Mouse (Mus musculus) testis, postnatal 10 days (tissue): ENCODE data around the gene Stx16.
A peak's percentile ranks its signal among the peaks of the same experiment; 100 is the strongest.

Experiments
- DNase-seq: peaks from one replicate; pipeline ENCODE4 v3.0.0; 2021; ENCODE audit warnings: low spot score

Gene Stx16

DNA sequence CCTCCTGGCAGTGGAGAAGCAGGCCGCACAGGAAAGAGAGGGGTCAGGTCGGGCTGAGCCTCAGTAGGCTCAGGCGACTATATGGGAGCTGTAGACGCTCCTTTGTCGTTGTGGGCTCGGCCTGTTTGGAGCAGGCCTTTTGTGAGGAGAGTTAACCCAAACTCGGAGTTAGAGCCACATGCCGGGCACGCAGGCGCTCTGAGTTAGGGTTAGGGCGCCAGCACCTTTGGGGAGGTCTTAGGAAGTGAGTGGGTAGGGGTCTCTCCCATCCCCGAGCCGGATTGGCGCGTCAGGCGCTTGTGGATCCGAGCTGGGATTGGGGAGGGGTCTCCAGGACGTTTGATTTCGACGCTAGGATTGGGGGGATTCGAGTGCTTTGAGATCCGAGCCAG, 321 bp downstream of the Stx16 start:
- no peak for DNase-seq

DNA sequence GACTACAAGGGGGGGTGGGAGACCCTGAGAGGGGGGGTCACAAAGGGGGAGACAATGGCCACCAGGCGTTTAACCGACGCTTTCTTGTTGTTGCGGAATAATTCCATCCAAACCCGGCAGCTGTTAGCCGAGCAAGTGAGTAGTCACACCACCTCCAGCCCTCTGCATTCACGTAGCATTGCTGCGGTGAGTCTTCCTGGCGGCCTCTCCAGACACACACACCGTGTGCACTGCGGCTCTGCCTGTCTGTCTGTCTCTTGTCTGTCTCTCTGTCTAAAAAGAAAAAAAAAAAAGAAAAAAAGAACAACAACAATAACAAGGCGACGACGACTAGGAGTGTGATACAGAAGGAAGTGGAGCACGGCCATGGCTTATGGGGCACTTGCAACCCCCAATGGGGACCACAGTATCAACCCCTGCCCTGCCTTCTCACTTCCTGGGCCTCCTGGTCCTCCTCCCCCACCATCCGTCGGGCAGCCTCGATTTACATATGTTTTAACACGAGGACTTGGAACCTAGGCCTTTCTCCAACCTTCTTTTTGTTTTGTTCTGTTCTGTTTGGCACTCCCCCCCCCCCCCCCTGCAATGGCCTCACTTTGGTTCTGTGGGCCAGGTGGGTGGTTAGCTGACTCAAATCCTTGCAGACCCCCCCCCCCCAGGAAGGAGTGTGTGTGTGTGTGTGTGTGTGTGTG, 1.0 kb downstream of the Stx16 start:
- DNase-seq = no peak

DNA sequence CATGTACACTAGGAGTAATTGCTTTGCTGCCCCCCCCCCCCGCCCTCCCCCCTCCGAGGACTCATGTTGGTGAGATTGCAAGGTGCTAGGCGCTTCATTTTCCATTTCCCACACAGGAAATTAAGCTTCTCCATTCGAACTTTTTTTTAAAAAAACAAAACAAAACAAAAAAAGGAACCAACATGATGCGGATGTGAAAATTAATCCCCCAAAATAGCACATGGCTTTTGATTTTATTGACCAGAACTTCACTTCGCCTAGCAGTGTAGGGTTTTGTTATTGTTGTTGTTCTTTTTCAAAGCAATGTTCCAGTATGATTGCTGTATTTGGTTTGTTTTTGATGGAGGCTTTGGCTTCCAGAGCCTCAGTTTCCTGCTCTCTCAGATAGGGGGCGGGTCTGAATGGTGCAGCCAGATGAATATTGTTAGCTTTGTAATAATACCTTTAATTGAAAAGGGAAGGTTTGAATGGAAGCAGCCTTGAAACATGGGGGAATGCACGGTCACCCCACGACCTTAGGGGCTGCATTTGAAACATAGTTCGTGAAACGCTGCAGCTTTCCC, 1.7 kb downstream of the Stx16 start:
- DNase-seq = no peak

DNA sequence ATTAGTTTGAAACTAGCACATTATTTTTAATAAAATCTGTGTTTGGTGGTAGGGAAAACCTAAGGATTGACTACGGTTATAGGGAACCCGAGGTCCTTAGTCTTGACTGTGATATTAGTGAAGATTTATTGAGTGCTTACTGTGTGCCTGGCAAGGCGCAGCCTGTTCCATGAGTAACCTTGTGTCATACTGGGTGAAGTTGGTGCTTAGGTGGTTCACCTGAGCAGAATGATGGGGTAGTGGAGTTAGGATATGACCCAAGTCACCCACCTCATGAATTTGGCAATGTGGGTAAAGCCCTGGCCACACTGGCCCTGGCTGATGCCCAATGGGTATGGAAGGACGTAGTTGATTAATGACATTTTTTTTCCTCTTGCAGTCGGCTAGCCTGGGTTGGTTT, 5.7 kb downstream of the Stx16 start:
- DNase-seq = no peak

DNA sequence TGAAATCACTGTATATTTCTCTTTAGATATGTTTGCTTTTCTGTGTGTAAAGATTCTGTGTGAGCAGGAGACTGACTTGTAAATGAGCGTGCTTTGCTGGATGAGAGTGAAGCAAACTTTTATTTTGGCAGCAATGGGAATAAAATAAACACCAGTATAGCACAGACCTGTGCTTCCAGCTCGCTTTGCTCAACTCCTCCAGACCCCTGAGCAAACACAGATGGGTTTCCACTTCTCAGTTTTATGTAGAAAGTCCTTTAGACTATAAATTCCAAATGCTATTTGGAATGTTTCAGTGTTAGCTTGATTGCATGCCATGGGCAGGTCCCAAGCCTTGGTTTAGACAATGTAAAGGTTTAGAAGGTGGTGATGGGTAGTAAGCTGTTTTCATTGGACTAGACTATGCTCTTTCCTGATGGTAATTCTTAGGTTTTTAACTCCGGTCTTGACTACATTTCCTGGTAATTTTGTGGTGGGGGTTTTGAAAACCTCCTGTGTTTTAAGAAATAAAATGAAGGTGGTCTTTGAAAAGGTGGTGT, 6.3 kb downstream of the Stx16 start:
- DNase-seq = no peak

DNA sequence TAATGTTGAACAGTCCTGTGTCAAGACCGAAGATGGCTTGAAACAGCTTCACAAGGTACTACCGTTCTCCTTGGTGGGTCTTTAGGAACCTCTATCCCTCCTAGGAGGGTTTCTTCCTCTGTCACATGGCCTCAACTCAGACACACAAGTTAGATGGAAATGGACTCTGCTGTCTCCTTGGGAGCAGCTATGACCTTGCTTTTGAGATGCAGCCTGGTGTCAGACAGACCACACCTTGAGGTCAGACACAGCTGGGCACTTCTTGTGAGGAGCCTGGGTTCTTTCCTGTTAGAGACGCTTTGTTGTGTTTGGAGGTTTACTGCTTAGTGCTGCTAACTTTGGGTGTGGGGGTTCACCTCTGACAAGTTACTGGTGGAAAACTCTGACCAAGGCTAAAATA, 19.0 kb downstream of the Stx16 start:
- no peak for DNase-seq

DNA sequence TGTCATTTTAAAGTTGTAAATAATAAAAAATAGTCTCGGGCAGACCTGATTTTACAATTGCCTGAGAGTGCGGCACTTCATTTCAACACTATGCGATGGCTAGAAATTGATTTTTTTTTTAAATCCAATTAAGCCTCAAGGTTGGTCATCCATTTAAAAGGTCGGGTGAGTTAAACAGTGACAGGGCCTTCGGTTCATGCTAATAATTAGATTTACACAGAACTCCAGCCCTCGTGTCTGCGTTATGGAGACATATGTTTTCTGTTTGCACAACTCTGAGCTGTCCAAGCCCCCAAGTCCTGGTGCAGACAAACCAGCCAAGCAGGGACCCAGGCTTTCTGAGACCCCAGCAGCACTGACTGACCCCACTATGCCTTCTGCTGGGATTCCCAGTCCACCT, 26.3 kb downstream of the Stx16 start:
- no peak for DNase-seq

DNA sequence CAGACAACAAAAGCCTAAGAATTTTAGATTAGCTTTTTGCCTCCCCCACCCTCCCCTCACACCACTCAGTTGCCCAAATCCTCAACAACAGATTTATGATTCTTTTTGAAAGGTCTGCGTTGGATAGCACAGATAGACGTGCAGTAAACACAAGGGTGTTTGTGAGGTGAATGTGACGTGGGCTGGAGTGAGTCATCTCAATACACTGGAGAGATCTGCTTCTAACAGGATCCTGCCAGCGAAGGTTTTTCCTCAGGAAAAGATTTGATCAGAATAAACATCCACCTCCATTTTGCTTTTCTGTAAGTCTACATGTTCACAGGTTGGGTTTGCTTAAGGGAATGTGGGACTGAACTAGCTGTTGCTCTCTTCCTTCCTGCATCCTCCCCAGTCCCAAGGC, 27.4 kb downstream of the Stx16 start:
- no peak for DNase-seq

DNA sequence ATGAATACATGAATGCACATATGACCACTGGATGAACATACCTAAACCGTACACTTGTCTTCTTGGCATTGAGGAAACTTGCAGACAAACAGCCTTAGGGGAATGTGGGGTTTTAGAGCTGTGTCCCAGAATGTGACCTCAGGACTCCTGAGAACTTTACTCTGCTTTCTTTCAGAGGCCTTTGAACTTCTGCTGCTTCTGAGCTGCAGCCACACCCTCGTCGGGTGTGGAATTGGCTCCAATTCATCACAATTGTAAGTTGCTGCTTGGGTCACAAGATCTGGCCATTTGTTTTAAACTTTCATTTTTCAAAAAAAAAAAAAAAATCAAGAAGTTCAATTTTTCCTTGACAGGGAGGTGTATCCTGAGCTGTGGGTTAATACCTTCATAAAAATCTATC, 31.3 kb downstream of the Stx16 start:
- no peak for DNase-seq

DNA sequence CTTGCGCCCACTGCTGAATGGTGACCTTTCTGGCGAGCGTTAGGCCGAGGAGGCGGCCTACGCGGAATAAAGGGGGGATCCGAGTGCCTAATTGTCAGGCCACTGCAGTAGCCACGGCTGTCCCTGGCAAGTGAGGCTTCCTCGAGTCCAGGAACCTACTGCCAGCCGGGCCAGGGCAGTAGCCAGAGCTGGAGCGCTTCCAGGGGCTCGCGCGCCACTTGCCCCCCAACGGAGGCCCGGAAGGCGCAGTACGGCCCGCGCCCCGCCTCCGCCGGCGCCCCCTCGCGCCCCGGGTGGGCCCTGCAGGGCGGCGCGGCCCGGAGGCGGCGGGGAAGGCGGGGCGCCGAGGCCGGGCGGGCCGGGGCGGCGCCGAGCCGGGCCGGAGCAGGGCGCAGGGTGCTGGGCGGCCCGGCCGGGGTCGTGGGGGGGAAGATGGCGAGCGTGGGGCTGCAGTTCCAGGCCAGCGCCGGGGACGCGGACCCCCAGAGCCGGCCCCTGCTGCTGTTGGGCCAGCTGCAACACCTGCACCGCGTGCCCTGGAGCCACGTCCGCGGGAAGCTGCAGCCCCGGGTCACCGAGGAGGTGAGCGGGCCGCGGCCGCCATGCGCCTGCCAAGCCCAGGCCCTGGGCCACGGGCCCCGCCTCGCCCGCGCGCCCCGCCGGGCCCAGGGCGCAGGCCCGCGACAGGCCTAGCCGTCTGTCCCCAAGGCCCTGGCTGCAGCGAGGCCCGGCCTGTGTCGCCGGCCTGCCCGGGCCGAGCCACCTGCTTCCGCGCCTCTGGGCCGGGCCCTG, 34.1 kb downstream of the Stx16 start, which contains the start of gene Npepl1:
Gene Npepl1 (plus strand): TSS at position 359 of the 792 bp plus-strand sequence.
- peak; percentile 78 for DNase-seq

DNA sequence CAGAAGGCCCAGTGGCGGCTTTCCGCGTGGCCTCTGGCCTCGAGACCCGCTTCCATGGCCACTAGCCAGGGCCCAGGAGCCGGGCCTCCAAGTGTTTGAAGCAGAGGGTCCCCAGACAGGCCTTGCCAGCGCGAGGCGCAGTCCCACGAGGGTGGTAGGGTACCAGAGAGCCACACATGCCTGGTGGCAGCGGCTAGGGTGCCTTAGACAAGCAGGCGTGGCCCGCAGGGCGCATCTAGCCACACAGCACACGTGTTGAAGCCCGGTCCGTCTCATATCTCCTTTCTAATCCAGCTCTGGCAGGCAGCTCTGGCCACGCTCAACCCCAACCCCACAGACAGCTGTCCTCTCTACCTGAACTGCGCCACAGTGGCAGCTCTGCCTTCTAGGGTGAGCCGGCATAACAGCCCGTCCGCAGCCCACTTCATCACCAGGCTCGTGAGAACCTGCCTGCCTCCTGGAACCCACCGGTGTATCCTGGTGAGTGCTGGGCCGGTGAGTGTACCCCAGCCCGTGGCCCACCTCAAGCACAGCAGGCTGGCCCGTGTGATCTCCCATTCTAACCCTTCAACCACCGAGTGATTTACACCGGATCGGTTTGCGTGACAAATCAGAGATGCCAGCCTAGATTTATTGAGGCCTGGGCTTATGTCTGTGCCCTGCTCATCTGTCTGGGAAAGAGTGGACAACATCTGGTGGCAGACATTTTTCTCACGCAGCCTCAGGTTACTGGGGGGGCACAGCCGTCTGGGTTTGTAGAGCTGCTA, 34.9 kb downstream of the Stx16 start:
- DNase-seq = peak; percentile 63

DNA sequence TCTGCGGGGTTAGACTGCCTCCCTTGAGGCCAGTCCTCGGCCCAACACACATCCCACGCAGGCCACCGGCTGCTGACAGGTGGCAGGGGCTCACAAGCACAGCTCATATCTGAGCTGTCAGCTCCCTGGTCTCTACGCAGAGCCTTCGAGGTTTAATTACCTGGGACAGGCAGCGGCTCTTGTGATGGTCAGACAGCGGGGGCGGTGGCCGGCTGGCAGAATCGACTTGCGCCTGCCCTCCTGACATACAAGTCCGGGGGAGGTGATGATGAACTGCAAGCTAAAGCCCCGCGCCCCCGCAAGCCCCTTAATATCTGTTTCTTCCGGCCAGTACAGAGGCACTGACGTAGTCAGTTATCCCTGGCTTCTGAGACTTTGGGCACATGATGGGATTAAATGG, 36.8 kb downstream of the Stx16 start:
- no peak for DNase-seq

DNA sequence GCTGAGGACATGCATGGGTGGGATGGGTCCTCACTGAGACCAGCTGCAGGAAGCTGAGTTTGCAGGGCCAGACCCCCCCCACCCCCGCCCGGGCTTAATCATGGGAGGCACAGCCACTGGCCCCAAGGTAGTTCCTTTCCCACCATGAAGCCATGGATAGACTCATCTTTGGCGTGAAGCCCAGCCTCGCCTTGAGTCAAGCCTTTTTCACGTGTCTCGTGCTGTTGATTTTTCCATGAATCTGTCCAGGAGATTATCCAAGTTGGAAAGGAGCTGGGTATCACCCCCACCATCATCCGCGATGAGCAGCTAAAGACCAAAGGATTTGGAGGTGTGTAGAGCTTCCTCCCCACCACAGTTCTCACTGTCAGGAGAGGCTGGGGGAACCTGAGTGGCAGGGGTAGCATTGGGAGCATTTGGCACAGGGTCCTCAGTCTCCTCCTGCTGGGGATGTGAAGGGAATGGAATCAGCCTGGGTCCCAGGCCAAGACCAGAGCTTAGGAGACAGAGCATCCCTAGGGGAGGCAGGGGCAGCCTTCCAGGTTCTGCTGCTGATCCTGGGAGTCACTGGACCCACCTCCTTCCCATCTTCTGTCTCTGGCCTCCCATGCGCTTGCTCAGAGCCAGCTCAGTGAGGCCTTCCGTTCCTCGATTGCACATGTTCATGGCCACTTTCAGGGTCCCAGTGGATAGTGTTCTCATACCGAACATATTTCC, 38.2 kb downstream of the Stx16 start:
- no peak for DNase-seq

DNA sequence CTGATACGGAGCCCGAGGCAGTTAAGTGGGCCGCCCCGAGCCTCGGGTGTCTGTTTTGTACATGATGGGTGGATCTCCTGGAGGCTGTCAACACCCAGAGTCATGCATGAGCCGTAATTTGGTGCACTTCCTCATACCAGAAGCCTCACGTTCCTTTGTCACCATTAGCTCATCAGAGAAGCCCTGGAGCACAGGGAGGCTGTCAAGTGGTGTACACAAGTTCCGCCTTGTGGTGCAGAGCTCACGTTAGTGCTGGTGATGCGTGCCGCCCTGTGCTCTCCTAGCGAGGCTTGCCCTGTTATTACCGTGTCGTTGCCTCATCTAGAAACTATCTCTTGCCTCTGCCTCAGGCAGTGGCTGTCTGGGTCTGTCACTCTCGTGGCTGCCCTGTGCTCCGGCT, 40.8 kb downstream of the Stx16 start:
- no peak for DNase-seq

DNA sequence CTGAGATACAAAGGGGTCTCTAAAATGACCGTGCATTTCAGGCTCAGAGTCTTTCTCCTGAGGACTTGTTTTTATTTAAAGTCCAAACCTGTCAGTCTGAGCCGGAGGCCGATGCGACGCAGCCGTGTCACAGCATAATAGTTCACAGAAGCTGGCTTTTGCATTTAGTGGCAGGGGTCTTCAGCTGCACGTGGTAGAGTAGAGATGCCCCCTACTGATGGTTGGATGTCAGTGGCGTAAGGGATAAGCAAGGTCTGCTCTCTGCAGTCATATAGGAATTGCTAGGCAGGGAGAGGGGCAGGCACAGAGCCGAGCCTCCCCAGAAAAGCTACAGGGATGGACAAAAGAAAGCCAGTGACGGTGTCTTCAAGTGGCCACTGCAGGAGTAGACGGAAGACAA, 42.0 kb downstream of the Stx16 start:
- no peak for DNase-seq

DNA sequence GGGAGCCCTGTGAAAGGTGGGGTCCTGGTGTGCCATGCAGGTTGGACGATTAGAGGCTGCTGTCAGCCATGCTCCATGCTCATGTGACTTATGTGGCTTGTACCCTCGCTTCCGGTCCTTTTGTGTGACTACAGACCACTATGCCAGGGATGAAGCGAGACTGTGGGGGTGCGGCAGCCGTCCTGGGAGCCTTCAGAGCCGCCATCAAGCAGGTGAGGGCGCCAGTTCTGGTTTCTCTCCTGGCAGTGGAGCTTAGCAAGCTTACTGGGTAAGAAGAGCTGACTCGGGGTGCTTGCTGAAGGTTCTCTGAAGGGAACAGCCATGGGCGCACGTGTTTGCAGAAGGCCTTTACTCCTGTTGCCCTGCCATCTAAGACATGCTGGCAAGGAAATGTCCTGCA, 43.2 kb downstream of the Stx16 start:
- DNase-seq = no peak

DNA sequence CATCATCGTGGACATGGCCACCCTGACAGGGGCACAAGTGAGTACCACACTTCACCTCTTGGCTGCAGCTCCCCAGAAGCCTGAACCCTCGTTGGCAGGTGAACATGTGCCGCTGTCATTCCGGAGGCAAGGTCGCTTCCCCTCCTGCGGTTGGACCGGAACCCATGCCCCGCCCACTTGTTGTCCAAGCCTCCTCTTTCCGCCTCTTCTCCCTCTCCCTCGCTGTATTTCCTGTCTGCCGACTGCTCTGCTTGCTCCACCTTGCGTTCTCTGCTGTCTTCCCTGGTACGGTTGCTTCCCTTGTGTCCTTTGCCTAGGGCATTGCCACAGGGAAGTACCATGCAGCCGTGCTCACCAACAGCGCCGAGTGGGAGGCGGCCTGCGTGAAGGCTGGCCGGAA, 44.5 kb downstream of the Stx16 start:
- peak; percentile 50 for DNase-seq

DNA sequence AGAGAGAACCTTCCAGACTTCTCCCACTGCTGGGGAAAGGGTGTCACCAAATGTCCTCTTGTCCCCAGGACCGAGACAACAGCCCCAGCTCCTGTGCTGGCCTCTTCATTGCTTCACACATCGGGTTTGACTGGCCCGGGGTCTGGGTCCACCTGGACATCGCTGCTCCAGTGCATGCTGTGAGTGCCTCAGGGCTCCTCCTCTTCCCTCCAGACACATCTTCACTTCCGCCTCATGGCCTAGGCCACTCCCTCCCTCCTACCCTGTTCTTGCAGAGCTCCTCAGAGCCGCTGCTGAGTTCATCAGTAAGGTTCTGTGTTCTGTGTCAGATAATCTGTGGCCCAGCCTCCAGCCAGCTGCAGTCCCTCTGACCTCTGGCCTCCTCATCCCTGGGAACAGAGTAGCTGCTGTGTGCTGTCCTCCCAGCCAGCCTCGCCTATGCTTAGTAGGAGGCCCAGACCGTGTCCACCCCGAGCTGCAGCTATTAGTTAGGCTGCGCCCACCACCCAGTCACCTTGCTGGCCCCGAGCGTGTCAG, 45.4 kb downstream of the Stx16 start:
- DNase-seq = peak; percentile 38

DNA sequence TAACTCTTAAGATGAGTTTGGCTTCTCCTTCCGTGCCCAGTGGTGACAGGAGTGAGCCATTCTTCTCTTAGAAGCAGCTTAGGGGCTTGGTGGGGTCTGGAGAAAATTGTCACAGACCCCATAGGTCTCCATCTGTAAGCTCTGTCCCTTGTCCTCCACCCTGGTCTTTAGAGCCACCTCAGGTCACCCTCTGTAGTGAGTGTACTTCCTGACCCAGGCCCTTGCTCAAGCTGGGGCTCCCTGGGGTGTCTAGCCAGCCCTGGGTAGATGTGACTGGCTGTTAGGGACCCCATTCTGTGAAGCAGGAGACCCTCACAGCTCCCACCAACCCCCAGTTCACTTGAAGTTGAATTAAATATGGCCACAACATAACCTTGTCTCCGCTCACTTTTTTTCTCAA, 46.2 kb downstream of the Stx16 start:
- no peak for DNase-seq

DNA sequence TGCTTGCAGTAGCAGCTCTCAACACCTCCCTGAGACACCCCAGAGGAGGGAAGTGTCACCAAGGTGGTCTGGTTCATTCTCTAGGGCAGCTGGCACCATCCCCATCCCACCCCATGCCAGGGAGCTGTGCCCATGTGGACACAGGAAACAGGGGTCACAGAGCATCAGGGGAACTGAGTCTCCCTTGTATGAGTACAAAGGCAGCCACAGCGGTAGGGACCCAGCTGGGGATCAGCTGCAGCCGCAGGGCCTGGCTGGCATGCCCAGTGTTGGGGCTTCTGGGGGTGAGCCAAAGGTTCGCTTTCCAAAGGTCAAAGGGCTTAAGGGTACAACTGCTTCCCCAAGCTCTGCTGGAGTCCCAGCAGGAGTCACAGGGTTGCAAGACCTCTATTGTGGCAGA, 47.6 kb downstream of the Stx16 start:
- peak; percentile 32 for DNase-seq
